Mouse (Mus musculus) neural tube, embryonic 13.5 days (tissue): ENCODE results near the gene Hoxb8. TPM values are rescaled to one million over a fixed set of nuclear protein-coding genes. Genes with fewer than 3 reads are reported as not detected.

Experiments
- ATAC-seq: fragments of 200-750 bp; cut with Nextera tagmentation; 2 replicates; pipeline ENCODE4 v1.8.0; 2017; ENCODE audit warnings: low read depth, mild to moderate bottlenecking, moderate TSS enrichment, moderate library complexity
- H3K27ac ChIP-seq: fragments of 300-500 bp; sonication (generic); replicated peaks from 2 replicates; pipeline ENCODE4 v1.5.1; 2015; ENCODE audit warnings: moderate library complexity, mild to moderate bottlenecking, inconsistent platforms
- H3K27me3 ChIP-seq: fragments of 300-500 bp; sonication (generic); 2 replicates; pipeline ENCODE4 v1.6.1; 2015; ENCODE audit warnings: mild to moderate bottlenecking, inconsistent platforms
- H3K36me3 ChIP-seq: fragments of 300-500 bp; sonication (generic); 2 replicates; pipeline ENCODE4 v1.6.1; 2015; ENCODE audit warnings: mild to moderate bottlenecking, inconsistent platforms
- H3K4me1 ChIP-seq: fragments of 300-500 bp; sonication (generic); replicated peaks from 2 replicates; pipeline ENCODE4 v1.6.1; 2015; ENCODE audit warnings: inconsistent platforms
- H3K4me2 ChIP-seq: fragments of 300-500 bp; sonication (generic); 2 replicates; pipeline ENCODE4 v1.6.1; 2015; ENCODE audit warnings: inconsistent platforms, mild to moderate bottlenecking, moderate library complexity
- H3K4me3 ChIP-seq: fragments of 300-500 bp; sonication (generic); 2 replicates; pipeline ENCODE4 v1.5.1; 2015; ENCODE audit warnings: mild to moderate bottlenecking, inconsistent platforms
- H3K9ac ChIP-seq: fragments of 300-500 bp; sonication (generic); 2 replicates; pipeline ENCODE4 v1.6.1; 2015; ENCODE audit warnings: moderate library complexity, mild to moderate bottlenecking, inconsistent platforms
- H3K9me3 ChIP-seq: fragments of 300-500 bp; sonication (generic); 2 replicates; pipeline ENCODE4 v1.6.1; 2016; ENCODE audit warnings: inconsistent platforms
- WGBS: fragments of 180-500 bp; shearing (Covaris S2); methylation state at CpG from one replicate; pipeline ENCODE4 v1.1.7; 2015; 5-methylcytosine and 5-hydroxymethylcytosine counted together
- polyA plus RNA-seq: library from polyadenylated mRNA; unstranded; fragments of >200 nt; fragmentation: Nextera tagmentation; extraction: Ambion mirVana; gene quantifications from 2 replicates; pipeline ENCODE4 v1.2.1, GENCODE M21; 2015

Hoxb8 gene
- polyA plus RNA-seq, 1 experiment from 2014 or later = 81.7 TPM

DNA sequence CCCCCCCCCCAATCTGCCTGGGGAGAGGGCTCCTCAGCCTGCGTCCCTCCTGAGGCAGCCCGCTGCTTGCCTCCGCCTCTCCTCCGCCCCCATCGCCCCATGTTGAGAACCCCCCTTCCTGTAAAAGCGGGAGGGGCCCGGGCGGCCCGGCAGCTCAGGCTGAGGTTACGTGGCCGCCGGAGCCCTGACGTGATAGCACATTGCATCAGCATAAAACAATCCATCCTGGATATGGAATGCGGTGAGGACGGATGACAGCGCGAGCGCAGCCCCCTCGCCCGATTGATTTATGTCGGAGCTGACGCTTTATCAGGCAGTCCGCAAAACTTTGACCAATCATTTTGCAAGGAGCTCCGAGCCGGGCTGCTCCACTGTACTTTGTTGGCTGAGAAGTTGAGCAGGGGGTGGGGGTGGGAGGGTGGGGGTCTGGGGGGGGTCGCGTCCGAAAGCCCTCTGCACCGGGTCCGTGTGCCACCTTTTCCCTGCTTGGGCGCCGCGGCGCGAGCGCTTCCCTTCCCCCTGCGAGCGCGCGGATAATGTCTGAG is 10.6 kb upstream of the Hoxb8 start, which contains the start of gene Hoxb9:
Gene Hoxb9 (plus strand): TSS at position 462 of the 545 bp plus-strand sequence.
- Histone ChIP-seq H3K4me3 (peak within 1 kb of the TSS; percentile 99), H3K27ac (peak within 1 kb of the TSS; percentile 100), H3K4me2 (peak within 1 kb of the TSS; percentile 96), H3K9ac (peak within 1 kb of the TSS; percentile 100), H3K36me3 (no peaks in the 10 kb centered on the region), H3K4me1 (peaks cover 83% of the 10 kb centered on the region), H3K9me3 (no peaks in the 10 kb centered on the region), H3K27me3 (peaks cover 7% of the 10 kb centered on the region)
- ATAC-seq = peak; percentile 78
- under 1% methylated on average over 40 of the region's 40 CpGs for WGBS

DNA sequence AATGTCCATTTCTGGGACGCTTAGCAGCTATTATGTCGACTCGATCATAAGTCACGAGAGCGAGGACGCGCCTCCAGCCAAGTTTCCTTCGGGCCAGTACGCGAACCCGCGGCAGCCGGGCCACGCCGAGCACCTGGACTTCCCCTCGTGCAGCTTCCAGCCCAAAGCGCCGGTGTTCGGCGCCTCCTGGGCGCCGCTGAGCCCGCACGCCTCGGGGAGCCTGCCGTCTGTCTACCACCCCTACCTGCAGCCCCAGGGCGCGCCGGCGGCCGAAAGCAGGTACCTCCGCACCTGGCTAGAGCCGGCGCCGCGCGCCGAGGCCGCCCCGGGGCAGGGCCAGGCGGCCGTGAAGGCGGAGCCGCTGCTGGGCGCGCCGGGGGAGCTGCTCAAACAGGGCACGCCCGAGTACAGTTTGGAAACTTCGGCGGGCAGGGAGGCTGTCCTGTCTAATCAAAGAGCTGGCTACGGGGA is 10.1 kb upstream of the Hoxb8 start:
- peak overlapping the region; percentile 99 for H3K4me3 ChIP-seq
- ATAC-seq = peak; percentile 7; the same call in 1 of the 2 replicates
- no peaks in the 10 kb centered on the region for H3K9me3 ChIP-seq
- H3K27ac ChIP-seq = peak overlapping the region; percentile 100
- H3K9ac ChIP-seq = peak overlapping the region; percentile 100
- WGBS = under 1% methylated on average over 52 of the region's 52 CpGs
- peak overlapping the region; percentile 96 for H3K4me2 ChIP-seq
- H3K36me3 ChIP-seq = no peaks in the 10 kb centered on the region
- peaks cover 83% of the 10 kb centered on the region for H3K4me1 ChIP-seq
- H3K27me3 ChIP-seq = peaks cover 5% of the 10 kb centered on the region

DNA sequence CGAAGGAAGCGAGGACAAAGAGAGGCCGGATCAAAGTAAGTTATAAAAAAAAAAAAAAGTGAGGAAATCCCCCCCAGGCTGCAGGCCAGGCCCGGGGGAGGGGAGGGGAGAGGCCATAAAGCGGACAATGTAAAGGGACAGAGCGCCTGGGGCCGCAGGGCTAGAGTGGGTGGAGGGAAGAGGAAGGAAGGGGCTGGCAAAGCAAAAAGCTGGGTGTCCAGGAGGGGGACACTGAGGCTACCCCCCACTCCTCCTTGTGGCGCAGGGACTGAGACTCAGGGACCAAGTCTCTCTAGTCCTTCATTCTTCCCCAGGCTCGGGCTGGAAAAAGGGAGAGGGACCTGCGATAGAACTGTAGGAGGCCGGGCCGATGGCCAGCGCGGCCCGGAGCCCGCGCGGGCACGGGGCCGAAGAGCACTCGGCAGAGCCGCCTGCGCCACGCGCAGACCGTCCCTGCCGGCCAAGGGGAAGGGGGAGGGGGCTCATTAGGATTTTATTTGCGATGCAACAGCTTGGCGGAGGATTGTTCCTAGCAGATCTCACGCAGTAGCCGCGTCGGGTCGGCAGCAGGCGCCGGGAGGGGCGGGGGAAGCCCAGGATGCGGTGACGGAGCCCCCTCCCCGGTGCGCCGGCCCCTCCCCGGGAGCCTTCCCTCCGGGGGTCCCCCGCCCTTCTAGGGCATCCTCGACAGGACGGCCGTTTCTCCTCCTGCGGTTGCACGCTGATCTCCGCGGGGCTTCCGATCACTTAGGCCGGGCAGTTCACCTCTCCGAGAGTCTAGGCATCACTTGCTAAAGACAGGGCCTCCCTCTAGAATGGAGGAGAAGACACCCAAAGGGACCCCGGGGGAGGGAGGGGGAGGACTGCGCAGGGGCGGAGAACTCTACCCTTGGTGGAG is 9.4 kb upstream of the Hoxb8 start:
- peaks cover 84% of the 10 kb centered on the region for H3K4me1 ChIP-seq
- under 1% methylated on average over 48 of the region's 58 CpGs for WGBS
- H3K9ac ChIP-seq = peak overlapping the region; percentile 100
- peak overlapping the region; percentile 96 for H3K4me2 ChIP-seq
- H3K27ac ChIP-seq = peak overlapping the region; percentile 100
- H3K9me3 ChIP-seq = no peaks in the 10 kb centered on the region
- peak; percentile 29 for ATAC-seq
- no peaks in the 10 kb centered on the region; the same call in 1 of the 2 replicates for H3K27me3 ChIP-seq
- no peaks in the 10 kb centered on the region for H3K36me3 ChIP-seq
- H3K4me3 ChIP-seq = peak overlapping the region; percentile 99

DNA sequence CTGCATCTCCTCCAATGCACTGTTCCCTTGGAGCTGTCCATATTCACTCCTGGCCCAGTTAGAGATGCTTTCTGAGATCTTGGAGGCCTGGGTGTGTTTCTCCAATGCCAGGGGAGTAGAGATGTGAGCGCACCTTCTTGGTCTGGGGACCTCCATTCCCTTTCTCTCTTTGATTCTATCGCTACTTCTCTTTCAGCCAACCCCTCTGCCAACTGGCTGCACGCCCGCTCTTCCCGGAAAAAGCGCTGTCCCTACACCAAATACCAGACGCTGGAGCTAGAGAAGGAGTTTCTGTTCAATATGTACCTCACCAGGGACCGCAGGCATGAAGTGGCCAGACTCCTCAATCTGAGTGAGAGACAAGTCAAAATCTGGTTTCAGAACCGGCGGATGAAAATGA is 7.3 kb upstream of the Hoxb8 start:
- H3K4me2 ChIP-seq = peak overlapping the region; percentile 96
- H3K9ac ChIP-seq = peak overlapping the region; percentile 100
- 5% methylated on average over 10 of the region's 10 CpGs for WGBS
- H3K4me1 ChIP-seq = peaks cover 88% of the 10 kb centered on the region
- H3K4me3 ChIP-seq = peak overlapping the region; percentile 99
- no peak for ATAC-seq
- no peaks in the 10 kb centered on the region for H3K27me3 ChIP-seq
- no peaks in the 10 kb centered on the region for H3K9me3 ChIP-seq
- H3K36me3 ChIP-seq = no peaks in the 10 kb centered on the region
- H3K27ac ChIP-seq = peak overlapping the region; percentile 100

DNA sequence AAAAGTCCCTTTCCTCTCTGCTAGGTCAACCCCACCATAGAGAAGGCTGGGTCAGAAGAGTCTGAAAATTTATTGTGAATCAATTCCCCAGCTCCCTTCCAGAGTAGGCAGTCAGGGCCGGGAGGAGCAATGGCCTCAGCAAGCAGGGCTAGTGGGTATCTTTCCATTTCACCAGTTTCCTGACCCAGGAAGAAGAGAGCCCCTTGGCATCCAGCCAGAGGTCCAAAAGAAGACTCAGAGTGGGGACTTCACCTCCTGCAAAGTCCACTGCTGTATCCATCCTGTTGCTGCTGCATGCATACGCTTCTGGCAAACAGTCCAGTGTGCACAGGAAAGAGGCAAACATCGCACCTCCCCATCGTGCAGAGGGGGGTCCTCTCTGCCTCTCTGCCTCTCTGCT is 5.8 kb upstream of the Hoxb8 start:
- Histone ChIP-seq H3K27ac (peak overlapping the region; percentile 100), H3K4me2 (peak overlapping the region; percentile 96)

DNA sequence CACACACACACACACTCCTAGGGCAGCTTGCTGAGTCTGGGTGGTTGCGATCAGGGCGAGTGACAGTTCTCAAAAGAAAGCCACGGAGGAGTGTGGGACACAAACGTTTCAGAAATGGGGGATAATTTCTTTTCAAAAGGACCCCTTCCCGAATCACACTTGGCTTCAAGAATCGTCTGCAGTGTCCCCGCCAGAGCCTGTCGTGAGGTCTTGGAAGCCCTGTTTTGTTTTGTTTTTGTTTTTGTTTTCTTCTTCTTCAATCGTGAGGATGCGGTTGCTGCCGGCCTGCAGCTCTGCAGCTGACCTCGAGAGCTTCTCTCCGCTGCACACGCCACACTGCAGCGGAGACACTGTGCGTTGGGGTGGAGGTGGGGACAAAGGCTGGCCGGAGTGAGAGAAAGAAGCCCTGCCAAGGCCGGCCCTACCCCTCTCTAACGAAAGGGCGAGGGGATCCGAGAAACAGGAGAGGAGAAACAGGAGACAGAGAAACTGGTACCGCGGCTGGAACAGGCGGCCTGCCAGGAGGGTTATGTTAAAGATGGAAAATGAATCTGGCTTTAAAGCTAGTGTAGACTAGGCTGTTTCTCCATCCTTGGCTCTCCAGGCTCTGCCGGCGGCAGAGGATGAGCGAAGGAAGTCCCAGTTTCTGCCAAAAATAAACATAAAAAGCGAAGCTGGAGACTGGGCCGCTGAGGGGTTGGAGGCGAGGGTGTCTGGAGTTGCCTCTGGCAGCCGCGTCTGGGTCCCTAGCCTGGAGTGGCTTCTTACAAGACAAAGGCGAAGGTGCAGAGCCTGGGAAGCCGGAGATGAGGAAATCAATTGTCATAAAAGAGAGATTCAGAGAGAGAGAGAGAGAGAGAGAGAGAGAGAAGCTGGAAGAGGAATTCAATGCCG is 4.3 kb upstream of the Hoxb8 start:
- Histone ChIP-seq H3K4me1 (peaks cover 90% of the 10 kb centered on the region), H3K9me3 (no peaks in the 10 kb centered on the region), H3K4me2 (peak overlapping the region; percentile 96), H3K9ac (peak overlapping the region; percentile 100), H3K4me3 (peak overlapping the region; percentile 99), H3K27ac (peak overlapping the region; percentile 100), H3K27me3 (no peaks in the 10 kb centered on the region), H3K36me3 (no peaks in the 10 kb centered on the region)
- WGBS = 1% methylated on average over 35 of the region's 35 CpGs
- no peak for ATAC-seq

More for the DNA sequence above, 5.8 kb upstream of the Hoxb8 start:
- H3K4me3 ChIP-seq = peak overlapping the region; percentile 99
- no peaks in the 10 kb centered on the region for H3K27me3 ChIP-seq
- H3K9ac ChIP-seq = peak overlapping the region; percentile 100
- no peak for ATAC-seq
- WGBS = 10% methylated on average over 4 of the region's 4 CpGs
- no peaks in the 10 kb centered on the region for H3K36me3 ChIP-seq
- no peaks in the 10 kb centered on the region for H3K9me3 ChIP-seq
- peaks cover 87% of the 10 kb centered on the region for H3K4me1 ChIP-seq

DNA sequence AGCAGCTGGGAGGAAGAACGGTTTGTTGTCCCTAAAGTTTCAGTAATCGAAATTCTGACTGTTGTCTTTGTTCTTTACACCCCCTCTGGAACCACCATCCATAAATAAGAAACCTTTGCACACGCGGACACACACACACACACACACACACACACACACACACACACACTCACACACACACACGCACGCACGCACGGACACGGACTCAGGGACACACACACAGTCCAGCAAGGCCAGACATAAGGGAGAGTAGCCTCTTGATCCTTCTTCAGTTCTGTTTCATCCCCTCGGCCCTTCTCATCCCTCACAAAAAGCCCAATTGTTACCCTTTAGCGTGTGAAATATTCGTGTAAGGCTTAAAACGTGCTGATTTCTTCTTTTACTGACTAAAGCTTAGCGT is 3.4 kb upstream of the Hoxb8 start:
- no peak for ATAC-seq
- H3K27ac ChIP-seq = peak overlapping the region; percentile 100
- peak overlapping the region; percentile 100 for H3K9ac ChIP-seq
- peak overlapping the region; percentile 99 for H3K4me3 ChIP-seq
- no peaks in the 10 kb centered on the region for H3K36me3 ChIP-seq
- H3K9me3 ChIP-seq = no peaks in the 10 kb centered on the region
- peak overlapping the region; percentile 96 for H3K4me2 ChIP-seq
- 1% methylated on average over 14 of the region's 14 CpGs for WGBS
- peaks cover 81% of the 10 kb centered on the region for H3K4me1 ChIP-seq
- H3K27me3 ChIP-seq = no peaks in the 10 kb centered on the region

DNA sequence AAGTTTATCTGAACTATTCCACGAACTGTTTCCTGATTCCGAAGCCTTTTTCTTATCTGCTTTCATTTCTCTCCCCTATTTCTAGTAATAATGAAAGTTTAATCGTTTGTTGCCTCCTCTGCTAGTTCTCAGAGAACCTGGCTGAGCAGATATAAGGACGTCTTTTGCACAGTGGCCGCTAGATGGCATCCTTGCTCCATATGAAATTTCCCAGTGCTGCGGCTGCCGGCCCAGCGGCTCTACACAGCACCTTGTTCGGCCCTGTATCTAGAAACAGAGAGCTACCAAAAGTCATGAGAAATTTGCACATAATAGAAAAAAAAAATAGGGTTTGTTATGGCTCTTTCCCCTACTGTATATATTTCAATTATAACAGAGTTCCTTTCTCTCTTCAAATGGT is 2.9 kb upstream of the Hoxb8 start:
- H3K4me3 ChIP-seq = peak overlapping the region; percentile 99
- H3K9ac ChIP-seq = peak overlapping the region; percentile 100
- H3K4me1 ChIP-seq = peaks cover 77% of the 10 kb centered on the region
- peak overlapping the region; percentile 100 for H3K27ac ChIP-seq
- H3K4me2 ChIP-seq = peak overlapping the region; percentile 96
- ATAC-seq = peak; percentile 60
- WGBS = 0% methylated on average over 9 of the region's 9 CpGs
- no peaks in the 10 kb centered on the region for H3K27me3 ChIP-seq
- H3K36me3 ChIP-seq = no peaks in the 10 kb centered on the region
- H3K9me3 ChIP-seq = no peaks in the 10 kb centered on the region

DNA sequence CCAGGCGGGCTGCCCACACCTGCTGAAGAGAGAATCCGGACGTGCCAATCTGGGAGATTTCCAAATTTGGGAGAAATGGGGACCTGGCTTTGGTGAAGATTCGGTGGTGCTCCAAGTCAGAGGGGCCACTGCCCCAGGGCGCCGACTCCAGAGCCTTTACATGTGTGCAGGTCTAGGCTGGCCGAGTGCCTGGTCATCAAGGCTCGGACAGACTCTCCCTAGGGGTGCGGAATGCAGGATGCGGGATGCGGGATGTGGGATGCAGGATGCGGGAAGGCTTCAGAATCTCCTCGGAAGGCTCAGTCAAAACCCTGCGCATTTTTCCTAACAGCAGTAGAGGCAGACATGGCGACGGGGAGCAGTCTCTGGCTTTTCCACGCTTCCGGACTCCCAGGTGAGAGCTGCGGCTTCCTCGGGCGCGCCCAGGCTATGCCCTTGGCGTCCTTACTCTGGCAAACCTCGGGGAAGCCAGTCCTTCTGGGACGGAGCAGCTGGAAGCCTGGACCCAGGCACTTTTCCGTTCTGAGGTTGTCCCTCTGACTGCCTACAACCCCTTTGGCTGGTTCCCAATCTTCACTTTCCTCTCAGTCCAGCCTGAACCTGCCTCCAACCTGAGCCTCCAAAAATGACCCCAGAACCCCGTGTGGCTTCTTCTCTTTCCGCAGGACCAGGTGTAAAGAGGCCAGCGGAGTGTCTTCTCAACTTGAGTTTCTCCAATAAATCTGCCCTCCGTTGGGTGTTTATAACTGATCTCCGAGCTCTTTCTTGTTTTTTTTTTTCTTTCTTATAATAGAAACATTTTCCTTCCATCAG is 2.1 kb upstream of the Hoxb8 start:
- peak overlapping the region; percentile 100 for H3K27ac ChIP-seq
- ATAC-seq = no peak
- 3% methylated on average over 31 of the region's 31 CpGs for WGBS
- peak overlapping the region; percentile 100 for H3K9ac ChIP-seq
- peaks cover 68% of the 10 kb centered on the region for H3K4me1 ChIP-seq
- peak overlapping the region; percentile 99 for H3K4me3 ChIP-seq
- H3K27me3 ChIP-seq = no peaks in the 10 kb centered on the region
- no peaks in the 10 kb centered on the region for H3K9me3 ChIP-seq
- peaks cover 6% of the 10 kb centered on the region; the same call in 1 of the 2 replicates for H3K36me3 ChIP-seq
- H3K4me2 ChIP-seq = peak overlapping the region; percentile 96

DNA sequence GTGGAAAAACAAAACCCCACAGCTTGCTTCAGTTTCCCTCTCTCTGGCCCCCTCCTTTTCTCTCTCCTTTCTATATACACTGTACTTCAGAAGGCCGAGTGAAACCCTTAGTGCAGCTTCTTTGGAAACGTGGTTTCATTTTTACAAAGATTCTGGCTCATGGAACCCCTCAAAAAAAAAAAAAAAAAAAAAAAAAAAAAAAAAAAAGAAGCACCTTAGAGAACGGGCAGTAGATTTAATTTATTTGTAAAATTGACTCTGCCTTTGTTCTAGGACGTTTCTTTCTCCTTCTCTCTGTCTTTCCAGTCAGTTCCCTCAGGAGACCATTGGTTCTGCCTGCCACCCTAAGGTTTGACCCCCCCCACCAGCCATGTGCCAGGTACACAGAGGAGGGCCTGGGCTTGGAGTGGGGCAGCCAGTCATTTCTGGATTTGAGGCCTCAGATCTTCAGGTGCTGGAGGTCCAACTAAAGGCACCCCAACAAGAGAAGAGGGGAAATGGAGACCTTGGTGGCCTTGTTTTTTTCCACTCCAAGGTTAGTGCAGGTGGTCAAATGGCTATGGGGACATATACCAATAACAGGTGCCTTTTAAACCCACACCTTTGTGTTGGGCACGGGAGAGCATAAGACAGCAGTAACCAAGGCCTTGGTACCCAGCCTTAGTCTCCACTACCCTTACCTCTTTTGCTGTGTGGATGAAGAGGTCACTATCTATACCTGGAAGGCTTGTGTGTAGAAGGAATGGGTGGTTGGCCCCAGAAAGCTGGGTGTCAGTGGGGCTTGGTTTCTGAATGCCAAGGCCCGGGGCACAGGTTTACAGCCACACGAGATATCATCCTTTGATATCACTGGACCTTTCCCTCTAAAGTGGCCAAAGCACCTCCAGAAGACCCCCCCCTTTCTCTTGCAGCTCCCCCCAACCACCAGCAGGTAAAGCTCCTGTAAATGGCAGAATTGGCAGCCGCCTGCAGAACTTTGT is 1.0 kb upstream of the Hoxb8 start:
- H3K27me3 ChIP-seq = no peaks in the 10 kb centered on the region
- H3K9ac ChIP-seq = peak overlapping the region; percentile 100
- H3K27ac ChIP-seq = peak overlapping the region; percentile 100
- peaks cover 7% of the 10 kb centered on the region; the same call in 1 of the 2 replicates for H3K36me3 ChIP-seq
- H3K4me2 ChIP-seq = peak overlapping the region; percentile 96
- H3K9me3 ChIP-seq = no peaks in the 10 kb centered on the region
- H3K4me1 ChIP-seq = peaks cover 58% of the 10 kb centered on the region
- H3K4me3 ChIP-seq = peak overlapping the region; percentile 99
- 8% methylated on average over 8 of the region's 8 CpGs for WGBS
- no peak for ATAC-seq
